Mouse (Mus musculus) E14TG2a.4 (cell line): Measurements from ENCODE around the gene Rhoh.

Experiments
- CTCF ChIP-seq: conservative IDR thresholded peaks from 2 replicates; pipeline ENCODE4 v1.5.1; 2014; ENCODE audit warnings: low read length
- NANOG ChIP-seq: IDR thresholded peaks from 2 replicates; pipeline ENCODE4 v1.6.1; 2014; ENCODE audit warnings: borderline replicate concordance, low read length, mixed read lengths
- POU5F1 ChIP-seq: IDR thresholded peaks from 2 replicates; pipeline ENCODE4 v1.6.1; 2014; ENCODE audit warnings: low read length, borderline replicate concordance

DNA sequence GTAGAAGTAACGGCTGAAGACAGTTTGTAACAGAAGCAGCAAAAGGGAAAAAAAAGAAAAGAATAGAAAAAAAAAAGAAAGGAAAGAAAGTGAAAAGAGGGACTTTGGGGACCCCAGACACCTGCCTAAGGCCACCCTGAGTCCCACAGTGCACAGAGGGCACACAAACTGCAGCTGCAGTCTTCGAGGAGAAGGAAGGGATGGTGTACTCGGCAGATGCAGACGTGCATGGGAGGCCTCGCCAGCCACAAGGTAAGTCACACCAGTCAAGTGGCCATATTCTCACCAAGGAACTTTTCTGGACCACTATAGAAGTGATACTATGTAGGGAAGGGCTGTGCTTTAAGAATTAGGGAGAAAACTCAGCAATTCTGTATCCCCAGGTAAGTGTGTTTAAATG lies 73.8 kb downstream of the Rhoh start, which contains the start of gene Chrna9:
- TF ChIP-seq CTCF (no peak), NANOG (no peak), POU5F1 (no peak)
